Mouse (Mus musculus) heart, postnatal 0 days (tissue): ENCODE data around the gene Jarid2. TPM values are rescaled to one million over a fixed set of nuclear protein-coding genes. Genes with fewer than 3 reads are reported as not detected.

ENCODE experiments used
- ATAC-seq: fragments of 200-750 bp; cut with Nextera tagmentation; 2 replicates; pipeline ENCODE4 v1.8.0; 2017; ENCODE audit warnings: low read depth, moderate number of reproducible peaks, moderate library complexity; ENCODE audit not compliant: insufficient read depth
- DNase-seq: peaks from one replicate; pipeline ENCODE4 v3.0.0-alpha.2; 2016; ENCODE audit warnings: low spot score
- H3K27ac ChIP-seq: fragments of 300-500 bp; sonication (generic); 2 replicates; pipeline ENCODE4 v1.5.1; 2014; ENCODE audit warnings: low read depth, mild to moderate bottlenecking
- H3K27me3 ChIP-seq: fragments of 300-500 bp; sonication (generic); 2 replicates; pipeline ENCODE4 v1.6.1; 2014; ENCODE audit warnings: low read length, mixed read lengths; ENCODE audit not compliant: control insufficient read depth, insufficient read depth
- H3K36me3 ChIP-seq: fragments of 300-500 bp; sonication (generic); replicated peaks from 2 replicates; pipeline ENCODE4 v1.6.1; 2014; ENCODE audit warnings: low read length, mixed read lengths; ENCODE audit not compliant: control insufficient read depth, insufficient read depth
- H3K4me1 ChIP-seq: fragments of 300-500 bp; sonication (generic); 2 replicates; pipeline ENCODE4 v1.6.1; 2014; ENCODE audit warnings: antibody characterized with exemption; ENCODE audit not compliant: control insufficient read depth, insufficient read depth
- H3K4me2 ChIP-seq: fragments of 300-500 bp; sonication (generic); 2 replicates; pipeline ENCODE4 v1.6.1; 2014; ENCODE audit warnings: low read depth, mild to moderate bottlenecking, low read length, moderate library complexity
- H3K4me3 ChIP-seq: fragments of 300-500 bp; sonication (generic); 2 replicates; pipeline ENCODE4 v1.5.1; 2014; ENCODE audit warnings: low read depth, low read length
- H3K9ac ChIP-seq: fragments of 300-500 bp; sonication (generic); replicated peaks from 2 replicates; pipeline ENCODE4 v1.6.1; 2014; ENCODE audit warnings: low read depth, low read length, mixed read lengths
- H3K9me3 ChIP-seq: fragments of 300-500 bp; sonication (generic); replicated peaks from 2 replicates; pipeline ENCODE4 v1.6.1; 2016; ENCODE audit warnings: low read length; ENCODE audit not compliant: control insufficient read depth
- CTCF ChIP-seq: IDR thresholded peaks from 2 replicates; pipeline ENCODE4 v1.5.1; 2016; ENCODE audit warnings: antibody characterized with exemption, control low read depth, low read depth
- EP300 ChIP-seq: IDR thresholded peaks from 2 replicates; pipeline ENCODE4 v1.6.1; 2016; ENCODE audit warnings: antibody characterized with exemption, low read depth
- WGBS: fragments of 180-500 bp; shearing (Covaris S2); extraction: QIAGEN DNeasy Blood & Tissue Kit; methylation state at CpG from one replicate; pipeline ENCODE4 v1.1.7; 2014; 5-methylcytosine and 5-hydroxymethylcytosine counted together
- polyA plus RNA-seq: library from polyadenylated mRNA; unstranded; fragments of >200 nt; fragmentation: Nextera tagmentation; extraction: Ambion mirVana; gene quantifications from 2 replicates; pipeline ENCODE4 v1.2.1, GENCODE M21; 2015
- total RNA-seq: library from RNA; depleted of rRNA; stranded (reverse); fragments of >200 nt; gene quantifications from 2 replicates; pipeline ENCODE4 v1.2.3, GENCODE M21; 2014; ENCODE audit warnings: low replicate concordance

The Jarid2 gene
- total and polyA plus RNA-seq, 2 experiments from 2014 or later = 10.2 to 17.7 TPM

DNA sequence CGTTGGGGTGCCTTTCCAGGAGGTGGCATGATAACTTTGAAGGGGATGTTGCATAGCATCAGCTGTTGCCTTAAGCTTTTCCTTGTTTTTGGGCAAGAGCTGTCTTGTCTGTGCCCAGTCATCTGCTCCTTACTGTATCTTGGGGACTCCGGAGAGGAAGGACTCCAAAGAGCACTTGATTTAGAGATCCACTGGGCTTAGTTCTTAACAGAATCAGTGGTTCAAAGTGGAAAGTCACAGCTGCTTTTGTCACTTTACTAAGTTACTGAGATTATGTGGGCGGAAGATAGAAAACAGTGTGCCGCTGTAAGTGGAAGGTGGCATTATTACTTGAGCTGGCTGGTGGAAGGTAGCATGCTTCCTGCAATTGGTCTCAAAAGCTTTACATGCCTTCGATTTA is 5.2 kb downstream of the Jarid2 start:
- Histone ChIP-seq H3K4me3 (peak overlapping the region; percentile 70), H3K9me3 (no peaks in the 10 kb centered on the region), H3K27ac (peak overlapping the region; percentile 93), H3K4me1 (peaks cover 28% of the 10 kb centered on the region), H3K27me3 (no peaks in the 10 kb centered on the region), H3K36me3 (0 out of 2 replicates have a peak, but pooled peaks cover 3% of the 10 kb centered on the region), H3K4me2 (peak overlapping the region; percentile 89), H3K9ac (peak overlapping the region; percentile 90)
- TF ChIP-seq EP300 (no peak), CTCF (no peak)
- ATAC-seq (no peak), DNase-seq (no peak)
- 37% methylated on average over 5 of the region's 5 CpGs for WGBS

DNA sequence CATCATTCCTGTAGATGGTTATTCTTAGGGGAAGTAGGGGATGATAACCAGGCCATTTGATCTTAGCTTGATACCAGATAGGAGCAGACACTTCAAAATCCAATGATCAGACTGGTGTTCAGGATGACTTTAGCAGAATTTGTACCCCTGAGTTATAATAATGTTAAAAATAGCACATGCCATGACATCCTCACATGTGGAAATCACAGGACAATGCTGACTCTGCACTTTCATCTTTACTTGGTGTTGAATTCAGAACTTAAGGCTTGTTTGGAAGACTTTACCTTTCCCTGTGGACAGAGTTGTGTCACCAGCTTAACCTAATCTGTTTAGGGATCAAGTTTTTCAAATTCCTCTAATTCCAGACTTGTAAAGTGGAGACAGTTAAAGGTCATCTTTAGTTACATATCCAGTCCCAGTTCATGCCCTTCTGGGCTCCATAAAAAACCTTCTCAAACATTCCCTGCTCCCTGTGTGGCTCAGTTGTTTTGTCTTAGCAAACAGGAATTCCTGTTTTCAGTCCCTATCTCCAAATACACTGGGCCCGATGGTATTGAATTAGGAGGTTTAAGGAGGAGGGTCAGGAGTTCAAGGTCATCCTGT is 5.9 kb downstream of the Jarid2 start:
- no peak for ATAC-seq
- H3K4me2 ChIP-seq = peak overlapping the region; percentile 89; the same call in 1 of the 2 replicates
- 0 out of 2 replicates have a peak, but pooled peaks cover 4% of the 10 kb centered on the region for H3K36me3 ChIP-seq
- H3K4me3 ChIP-seq = no peak overlapping the region
- WGBS = 24% methylated on average over 1 of the region's 1 CpGs
- H3K4me1 ChIP-seq = peaks cover 25% of the 10 kb centered on the region
- DNase-seq = no peak
- no peak overlapping the region for H3K9ac ChIP-seq
- peak overlapping the region; percentile 93; the same call in 1 of the 2 replicates for H3K27ac ChIP-seq
- TF ChIP-seq CTCF (no peak), EP300 (no peak)
- H3K27me3 ChIP-seq = no peaks in the 10 kb centered on the region
- H3K9me3 ChIP-seq = no peaks in the 10 kb centered on the region

DNA sequence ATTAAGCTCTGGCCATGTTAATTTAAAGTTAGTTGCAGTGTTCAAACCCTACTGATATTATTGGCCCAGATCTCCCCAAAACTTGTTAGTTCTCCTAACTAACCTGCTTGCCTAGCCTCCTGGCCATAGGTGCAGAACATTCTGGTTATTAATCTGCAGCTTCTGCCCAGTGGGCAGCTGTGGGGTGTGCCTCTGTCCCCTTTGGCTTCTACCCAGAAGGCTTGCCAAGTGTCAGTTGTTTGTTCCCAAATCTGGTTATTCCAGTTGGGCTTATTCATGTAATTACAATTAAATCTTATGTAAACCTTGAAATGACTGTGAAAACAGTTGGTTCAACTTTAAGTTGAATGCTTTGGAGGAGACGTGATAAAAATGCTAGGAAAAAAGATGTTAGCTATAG is 8.0 kb downstream of the Jarid2 start:
- no peak overlapping the region for H3K4me2 ChIP-seq
- peaks cover 25% of the 10 kb centered on the region for H3K4me1 ChIP-seq
- WGBS = 60% methylated on average over 1 of the region's 1 CpGs
- TF ChIP-seq CTCF (no peak), EP300 (no peak)
- no peak overlapping the region for H3K4me3 ChIP-seq
- H3K9me3 ChIP-seq = no peaks in the 10 kb centered on the region
- DNase-seq (no peak), ATAC-seq (no peak)
- no peaks in the 10 kb centered on the region for H3K27me3 ChIP-seq
- no peak overlapping the region for H3K27ac ChIP-seq
- no peak overlapping the region for H3K9ac ChIP-seq
- 0 out of 2 replicates have a peak, but pooled peaks cover 4% of the 10 kb centered on the region for H3K36me3 ChIP-seq

DNA sequence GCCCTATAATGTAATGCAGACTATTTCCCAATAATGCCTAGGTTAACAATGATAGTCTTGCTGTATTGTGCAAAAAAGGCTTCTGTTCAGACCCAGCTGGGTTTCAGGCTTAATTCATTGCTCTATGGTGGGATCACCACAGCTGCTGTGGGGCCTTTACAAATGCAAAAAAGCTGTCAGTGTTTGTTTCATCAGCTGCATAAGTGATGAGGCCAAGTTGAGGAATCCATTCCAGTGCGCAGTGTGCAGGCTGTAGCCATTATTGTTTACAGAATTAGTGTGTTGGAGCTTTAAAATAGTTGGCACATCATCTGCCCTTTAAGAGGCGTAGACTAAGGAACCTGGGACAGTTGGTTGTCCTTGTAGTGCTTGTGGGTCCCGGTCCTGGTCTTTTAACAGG is 22.5 kb downstream of the Jarid2 start:
- Histone ChIP-seq H3K27ac (no peak overlapping the region), H3K4me3 (no peak overlapping the region), H3K27me3 (no peaks in the 10 kb centered on the region), H3K9ac (no peak overlapping the region), H3K9me3 (no peaks in the 10 kb centered on the region), H3K4me1 (peaks cover 35% of the 10 kb centered on the region), H3K36me3 (no peaks in the 10 kb centered on the region), H3K4me2 (no peak overlapping the region)
- DNase-seq = no peak
- TF ChIP-seq EP300 = no peak
- TF ChIP-seq CTCF = no peak
- no peak for ATAC-seq
- WGBS = 83% methylated on average over 3 of the region's 3 CpGs

DNA sequence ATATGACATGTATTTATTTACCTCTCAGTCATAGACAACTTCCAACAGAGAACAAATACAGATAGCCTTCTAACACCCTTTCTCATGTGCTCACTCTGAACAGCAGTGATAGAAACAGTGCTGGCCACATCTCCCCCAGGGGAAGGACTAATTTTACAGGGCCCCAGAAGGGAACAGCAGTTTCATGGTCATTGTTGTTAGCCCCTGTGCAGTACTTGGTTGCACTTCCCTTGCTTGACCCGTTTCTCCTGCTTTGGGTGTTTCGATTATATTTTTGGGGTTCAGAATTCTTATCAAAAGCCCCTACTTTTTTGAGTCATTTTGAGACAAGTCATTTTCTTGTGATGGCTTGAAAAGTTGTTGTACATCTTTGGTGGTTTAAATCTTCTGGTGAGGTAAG is 23.9 kb downstream of the Jarid2 start:
- H3K27ac ChIP-seq = no peak overlapping the region
- H3K4me1 ChIP-seq = peaks cover 24% of the 10 kb centered on the region
- no peak for TF ChIP-seq EP300
- no peak for TF ChIP-seq CTCF
- no peak overlapping the region for H3K4me2 ChIP-seq
- H3K36me3 ChIP-seq = no peaks in the 10 kb centered on the region
- DNase-seq (no peak), ATAC-seq (no peak)
- 81% methylated on average over 2 of the region's 2 CpGs for WGBS
- H3K27me3 ChIP-seq = no peaks in the 10 kb centered on the region
- no peaks in the 10 kb centered on the region for H3K9me3 ChIP-seq
- no peak overlapping the region for H3K4me3 ChIP-seq
- H3K9ac ChIP-seq = no peak overlapping the region

DNA sequence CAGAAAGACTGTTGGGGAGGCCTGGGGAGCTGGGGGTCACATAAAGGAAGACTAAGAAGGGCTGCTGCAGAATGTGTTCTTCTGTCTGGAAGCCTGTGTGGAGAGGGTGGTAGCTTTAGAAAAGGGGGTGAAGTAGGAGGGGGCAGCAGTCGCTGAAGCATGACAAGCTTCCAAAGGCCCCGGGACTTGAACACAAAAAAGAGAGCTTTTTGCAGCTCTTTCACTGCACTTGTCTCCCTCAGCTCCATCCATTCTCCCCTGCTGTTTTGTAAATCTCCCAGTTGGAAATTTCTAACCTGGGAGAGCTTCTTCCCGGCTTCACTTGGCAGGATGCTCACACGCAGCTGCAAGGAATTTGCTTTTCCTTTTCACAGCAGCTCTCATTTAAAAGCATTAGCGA is 26.2 kb downstream of the Jarid2 start:
- H3K36me3 ChIP-seq = no peaks in the 10 kb centered on the region
- H3K27ac ChIP-seq = no peak overlapping the region
- 32% methylated on average over 5 of the region's 5 CpGs for WGBS
- H3K9ac ChIP-seq = no peak overlapping the region
- H3K9me3 ChIP-seq = no peaks in the 10 kb centered on the region
- ATAC-seq = no peak
- peaks cover 24% of the 10 kb centered on the region; the same call in 1 of the 2 replicates for H3K4me1 ChIP-seq
- TF ChIP-seq CTCF = no peak
- no peak for TF ChIP-seq EP300
- H3K4me3 ChIP-seq = no peak overlapping the region
- no peaks in the 10 kb centered on the region for H3K27me3 ChIP-seq
- H3K4me2 ChIP-seq = no peak overlapping the region
- no peak for DNase-seq
